Mouse (Mus musculus) thymus, postnatal 10 days (tissue): Measurements from ENCODE around the gene Pttg1.

Experiments used
- DNase-seq, 2 experiments: peaks; one replicate each; pipeline ENCODE4 v3.0.0; 2021; ENCODE audit warnings: low spot score in 2 of 2

Gene Pttg1

DNA sequence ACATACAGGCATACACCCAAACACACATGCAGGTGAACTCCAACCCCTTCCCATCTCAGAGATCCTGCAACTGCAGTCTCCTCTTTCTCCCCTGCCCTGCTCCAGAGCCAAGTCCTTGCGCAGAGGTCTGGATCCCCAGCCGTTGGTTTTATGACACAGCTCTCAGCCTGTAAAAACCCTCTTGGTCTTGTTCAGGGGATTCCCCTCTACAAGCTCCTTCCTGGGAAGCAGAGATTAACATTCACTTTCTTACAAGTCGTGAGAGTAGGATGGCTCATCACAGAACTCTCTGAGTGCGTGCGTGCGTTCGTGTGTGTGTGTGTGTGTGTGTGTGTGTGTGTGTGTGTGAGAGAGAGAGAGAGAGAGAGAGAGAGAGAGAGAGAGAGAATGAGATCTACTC, 15.8 kb downstream of the Pttg1 start:
- DNase-seq, result no peak

DNA sequence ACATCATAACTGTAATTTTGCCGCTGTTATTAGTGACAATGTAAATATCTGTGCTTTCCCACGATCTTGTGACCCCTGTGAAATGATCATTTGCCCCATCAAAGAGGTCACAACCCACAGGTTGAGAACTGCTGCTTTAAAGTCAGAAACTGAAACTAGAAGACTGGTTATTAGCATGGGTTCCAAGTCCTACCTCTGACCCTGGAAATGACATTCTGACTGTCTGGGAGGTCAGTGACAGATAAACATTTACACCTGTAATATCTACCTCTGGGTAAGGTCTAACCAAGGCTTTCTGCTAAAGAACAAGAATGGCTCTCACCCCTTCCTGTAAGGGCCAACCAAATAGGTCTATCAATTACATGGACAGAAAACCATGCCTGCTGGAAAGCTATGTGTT, 17.2 kb downstream of the Pttg1 start:
- DNase-seq, result no peak

DNA sequence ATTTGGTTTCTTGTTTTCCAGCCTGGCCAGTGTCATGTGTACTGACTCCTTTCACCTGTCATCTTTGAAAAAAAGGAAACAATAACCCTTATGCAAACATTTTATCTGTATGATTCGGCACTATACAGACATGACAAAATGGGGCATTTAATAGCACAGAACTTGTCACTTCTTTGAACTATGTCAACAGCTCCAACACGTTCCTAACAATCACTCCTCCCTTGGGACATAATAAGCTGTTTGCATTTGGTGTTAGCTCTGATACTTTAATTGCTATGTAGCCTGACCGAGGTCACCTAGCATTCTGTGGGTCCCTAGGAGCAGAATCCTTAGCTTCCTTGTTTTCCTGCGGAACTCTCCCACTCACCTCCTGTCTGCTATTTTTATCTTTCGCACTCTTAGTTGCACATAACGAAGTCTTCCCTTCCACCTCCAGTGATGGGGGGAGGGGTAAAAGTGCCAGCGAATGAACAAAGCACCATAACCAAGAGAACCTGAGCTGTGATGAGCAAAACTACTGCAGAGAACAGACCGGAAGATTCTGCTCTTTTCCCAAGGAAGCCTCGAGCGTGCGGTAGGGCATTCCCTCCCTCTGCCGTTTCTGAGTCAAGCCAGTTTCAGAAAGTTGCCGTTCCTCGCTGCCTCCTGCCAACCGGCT, 21.8 kb downstream of the Pttg1 start:
- no peak for DNase-seq

DNA sequence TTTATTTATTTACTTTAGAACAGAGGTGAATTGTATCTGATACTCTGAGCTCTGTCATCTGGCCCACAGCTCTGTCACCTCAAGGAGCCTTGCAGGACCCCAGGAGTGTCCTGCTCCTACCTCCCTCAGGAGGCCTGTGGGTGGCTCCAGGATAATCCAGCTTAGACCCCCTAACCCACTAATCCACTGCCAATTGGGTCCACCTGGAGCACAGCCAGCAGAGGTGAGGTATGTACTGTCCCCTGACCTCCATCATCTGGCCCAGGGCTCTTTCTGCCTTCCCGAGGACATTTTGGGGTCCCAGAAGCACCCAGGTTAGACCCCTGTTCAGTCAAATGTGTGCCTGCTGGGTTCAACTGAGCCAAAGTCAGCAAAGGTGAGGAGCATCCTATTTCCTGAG, 25.9 kb downstream of the Pttg1 start:
- no peak for DNase-seq

DNA sequence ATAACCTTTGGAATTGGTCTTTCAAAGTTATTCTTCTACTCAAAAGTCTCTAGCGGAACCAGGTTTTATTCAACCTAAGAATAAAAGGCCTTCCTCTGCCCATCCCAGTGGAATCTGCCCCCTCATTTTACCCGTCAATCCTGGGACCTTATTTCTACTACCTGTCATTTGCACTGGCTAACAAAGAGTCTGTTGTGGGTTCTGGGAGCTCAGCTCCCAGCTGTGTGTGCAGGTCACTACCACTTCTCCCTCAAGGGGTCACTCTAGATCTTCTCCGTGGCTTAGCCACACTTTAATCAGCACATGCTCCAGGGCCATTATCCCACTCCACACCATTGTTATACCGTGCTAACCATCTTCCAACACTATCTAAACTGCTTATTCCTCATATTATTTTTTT, 26.8 kb downstream of the Pttg1 start:
- DNase-seq, result no peak

DNA sequence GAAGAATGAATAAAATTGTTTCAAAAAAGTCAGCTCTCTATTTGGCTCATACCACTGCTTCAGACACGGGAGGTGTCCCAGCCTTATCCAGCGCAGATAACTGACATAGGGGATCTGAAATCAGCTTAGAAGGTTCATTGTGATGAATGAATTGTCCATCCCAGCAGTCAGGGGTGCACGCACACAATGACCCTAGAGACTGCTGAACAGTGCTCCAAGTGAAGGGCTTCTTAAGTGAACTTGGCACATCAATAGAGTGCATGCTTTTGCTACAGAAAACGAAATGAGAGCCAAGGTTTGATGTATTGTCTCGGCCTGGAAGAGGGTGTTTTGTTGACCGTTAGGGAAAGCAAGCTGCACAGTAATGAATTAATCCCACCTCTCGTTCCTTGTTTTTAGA, 29.4 kb downstream of the Pttg1 start:
- DNase-seq, result no peak

DNA sequence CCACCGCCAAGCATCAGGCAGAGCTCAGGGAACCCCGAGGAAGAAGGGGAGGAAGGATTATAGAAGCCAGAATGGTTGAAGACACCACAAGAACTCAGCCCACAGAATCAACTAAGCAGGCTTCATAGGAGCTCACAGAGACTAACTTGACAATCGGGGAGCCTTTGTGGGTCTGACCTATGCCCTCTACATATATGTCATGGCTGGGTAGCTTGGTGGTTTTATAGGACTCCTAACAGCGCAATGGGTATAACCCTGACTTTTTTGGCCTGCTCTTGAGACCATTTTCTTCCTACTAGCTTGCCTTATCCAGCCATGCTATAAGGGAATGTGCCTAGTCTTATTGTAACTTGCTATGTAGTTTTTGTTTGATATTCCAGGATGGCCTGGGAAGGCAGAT, 29.8 kb downstream of the Pttg1 start:
- DNase-seq, result no peak

DNA sequence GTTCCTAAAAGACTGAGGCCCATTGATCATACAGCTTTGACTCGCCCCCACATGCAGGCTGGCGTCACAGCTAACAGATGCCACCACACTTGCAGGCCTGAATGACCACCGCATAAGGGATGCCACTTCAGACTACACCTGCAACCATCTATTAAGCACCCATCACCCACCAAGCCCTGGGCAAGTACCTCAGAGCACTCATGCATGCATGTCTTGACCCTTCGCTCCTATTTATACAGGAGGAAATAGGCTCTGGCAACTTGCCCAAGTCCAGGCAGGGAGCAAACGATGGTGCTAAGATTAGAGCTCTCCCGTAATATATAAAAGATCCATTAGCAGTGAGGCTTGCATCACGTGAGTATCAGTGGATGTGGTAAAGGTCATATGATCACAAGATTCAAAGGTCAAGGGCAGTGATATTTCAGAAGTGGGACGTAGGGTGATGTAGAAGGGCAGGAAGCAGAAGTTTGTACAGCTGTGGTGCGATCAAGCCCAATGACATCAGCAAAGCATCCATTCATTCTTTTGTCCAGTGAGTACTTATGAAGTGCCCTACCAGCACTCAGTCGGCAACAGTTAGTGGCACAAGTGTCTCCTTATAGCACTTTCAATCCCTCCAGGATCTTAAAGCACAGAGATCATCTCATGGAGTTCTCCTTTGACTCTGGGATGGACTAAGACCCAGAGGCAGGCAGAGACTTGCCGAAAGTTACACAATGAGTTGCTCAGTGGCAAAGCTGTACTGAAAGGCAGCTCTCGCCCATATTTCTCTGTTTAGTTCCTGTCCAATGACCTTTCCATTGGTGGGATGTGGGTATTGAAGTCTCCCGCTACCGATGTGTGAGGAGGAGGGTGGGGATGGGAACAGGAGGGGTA, 30.7 kb downstream of the Pttg1 start:
- no peak for DNase-seq

DNA sequence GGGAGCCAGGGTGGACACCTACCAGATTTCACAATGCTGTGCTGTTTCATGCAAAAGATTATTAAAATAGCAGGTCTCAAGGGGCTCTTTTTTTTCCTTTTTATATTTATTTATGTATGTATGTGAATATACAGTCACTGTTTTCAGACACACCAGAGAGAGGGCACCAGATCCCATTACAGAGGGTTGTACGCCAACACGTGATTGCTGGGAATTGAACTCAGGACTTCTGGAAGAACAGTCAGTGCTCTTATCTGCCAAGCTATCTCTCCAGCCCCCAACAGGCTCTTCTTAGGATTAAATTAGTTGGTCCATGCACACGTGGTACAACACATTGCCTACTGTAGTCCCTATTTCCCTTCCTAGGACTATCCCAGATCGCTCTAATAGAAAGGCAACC, 32.7 kb downstream of the Pttg1 start:
- DNase-seq, result no peak

DNA sequence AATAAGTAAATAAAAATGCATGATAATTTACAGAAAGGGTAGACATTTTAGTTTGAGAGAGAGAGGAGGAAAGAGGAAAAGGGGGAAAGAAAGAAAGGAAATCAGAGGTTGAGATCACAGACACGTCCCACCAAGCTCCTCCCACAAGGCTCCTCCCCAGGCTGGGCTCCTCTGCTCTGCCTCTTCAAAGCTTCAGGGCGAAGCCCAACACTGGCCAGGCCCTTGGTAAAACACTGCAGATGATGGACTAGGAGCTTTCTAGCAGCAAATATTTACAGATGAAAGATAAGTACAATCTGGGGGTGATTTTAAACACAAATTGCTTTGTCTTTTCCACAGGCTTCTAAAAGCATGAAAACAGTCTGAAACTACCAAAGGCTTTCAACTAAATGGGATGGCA, 33.3 kb downstream of the Pttg1 start:
- DNase-seq, result no peak

DNA sequence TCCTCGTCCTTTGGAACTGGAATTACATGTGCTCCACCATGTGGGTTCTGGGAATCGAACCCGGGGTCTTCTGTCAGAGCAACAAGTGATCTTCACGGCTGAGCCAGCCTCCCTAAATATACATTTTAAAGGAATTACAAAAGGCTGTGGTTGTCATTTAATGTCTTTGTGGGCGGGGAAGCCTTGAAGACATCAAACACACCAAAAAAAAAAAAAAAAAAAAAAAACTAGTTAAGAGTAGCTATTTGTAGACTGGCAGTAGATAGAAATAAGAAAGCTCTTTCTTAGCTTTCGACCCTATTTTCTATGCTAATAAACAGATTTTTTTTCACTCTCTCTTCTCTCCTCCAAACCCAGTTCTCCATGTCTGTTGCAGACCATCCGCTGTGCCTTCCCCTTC, 36.9 kb downstream of the Pttg1 start:
- DNase-seq, result no peak

DNA sequence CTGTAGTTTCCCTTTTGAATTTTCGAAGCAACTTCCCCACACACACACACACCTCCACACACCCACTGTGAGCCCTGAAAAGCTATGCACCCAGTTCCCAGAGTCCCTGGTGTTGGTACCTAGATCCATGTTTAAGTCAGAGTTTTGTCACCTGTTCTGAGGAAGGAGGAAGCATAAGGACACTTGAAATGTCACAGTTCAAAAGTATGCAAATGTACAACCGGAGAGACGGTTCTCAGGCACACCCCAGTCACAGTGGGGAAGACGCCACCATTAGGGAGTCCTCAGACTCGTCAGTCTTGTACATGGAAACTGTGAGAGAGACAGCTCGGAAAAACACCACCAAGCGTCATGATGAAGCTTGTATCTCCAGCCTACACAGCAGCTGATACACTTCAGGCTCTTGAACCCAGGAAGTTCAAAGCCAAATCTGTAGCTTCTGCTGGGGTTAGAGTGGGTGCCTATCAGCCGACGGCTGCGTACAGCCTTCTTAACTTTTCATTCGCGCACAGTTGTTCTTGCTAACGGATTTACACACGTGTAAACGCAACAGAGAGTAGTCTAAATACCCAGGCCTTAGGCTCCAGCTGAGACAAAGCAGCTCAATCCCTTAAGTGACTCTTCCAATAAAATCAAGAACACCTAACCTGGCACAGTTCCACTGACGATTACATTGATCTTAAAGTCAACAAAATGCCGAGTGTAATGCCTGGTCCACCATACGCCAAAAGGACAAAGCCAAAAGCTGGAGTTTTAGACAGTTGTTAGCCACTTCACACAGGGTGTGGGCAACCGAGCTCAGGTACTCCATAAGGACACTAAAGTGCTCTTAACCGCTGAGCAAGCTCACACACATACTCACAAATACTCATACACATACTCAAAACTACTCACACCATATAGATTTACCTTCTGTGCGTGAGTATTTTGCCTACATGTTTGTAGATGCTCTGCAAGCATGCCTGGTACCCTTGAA, 37.6 kb downstream of the Pttg1 start:
- DNase-seq, result no peak

DNA sequence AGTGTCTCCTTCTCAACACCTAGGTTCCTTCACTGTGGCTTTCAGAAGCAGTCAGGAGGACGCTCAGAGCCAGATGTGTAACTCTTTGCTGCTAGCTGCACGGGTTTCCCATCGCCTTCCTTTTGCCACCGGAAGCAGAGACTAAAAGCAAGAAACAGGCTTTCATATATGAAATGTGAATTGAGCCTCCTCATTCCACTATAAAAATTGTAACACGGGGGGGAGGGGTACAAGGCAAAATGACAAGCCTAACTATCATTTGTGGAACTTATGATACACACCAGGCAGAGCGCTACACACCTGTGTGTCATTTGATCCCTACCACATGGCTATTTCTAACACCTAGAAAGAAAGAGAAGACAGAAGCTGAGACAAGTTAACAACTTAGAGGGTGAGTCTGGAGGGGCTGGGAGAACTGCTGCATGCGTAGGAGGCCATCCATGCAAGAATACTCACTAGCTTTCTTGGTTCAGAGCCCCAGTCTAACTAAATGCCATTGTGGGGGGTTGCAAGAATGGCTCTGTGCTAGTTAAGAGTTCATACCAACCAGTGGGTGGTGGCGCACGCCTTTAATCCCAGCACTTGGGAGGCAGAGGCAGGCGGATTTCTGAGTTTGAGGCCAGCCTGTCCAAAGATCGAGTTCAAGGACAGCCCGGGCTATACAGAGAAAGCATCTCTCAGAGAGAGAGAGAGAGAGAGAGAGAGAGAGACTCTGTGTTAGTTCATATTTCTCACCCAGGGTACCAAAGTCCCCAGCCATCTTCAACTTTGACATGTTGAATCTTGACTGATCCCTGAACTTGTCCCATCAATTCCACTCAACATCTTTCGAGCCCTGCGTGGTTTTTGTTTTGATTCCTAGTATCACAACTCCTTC, 38.8 kb downstream of the Pttg1 start:
- no peak for DNase-seq

DNA sequence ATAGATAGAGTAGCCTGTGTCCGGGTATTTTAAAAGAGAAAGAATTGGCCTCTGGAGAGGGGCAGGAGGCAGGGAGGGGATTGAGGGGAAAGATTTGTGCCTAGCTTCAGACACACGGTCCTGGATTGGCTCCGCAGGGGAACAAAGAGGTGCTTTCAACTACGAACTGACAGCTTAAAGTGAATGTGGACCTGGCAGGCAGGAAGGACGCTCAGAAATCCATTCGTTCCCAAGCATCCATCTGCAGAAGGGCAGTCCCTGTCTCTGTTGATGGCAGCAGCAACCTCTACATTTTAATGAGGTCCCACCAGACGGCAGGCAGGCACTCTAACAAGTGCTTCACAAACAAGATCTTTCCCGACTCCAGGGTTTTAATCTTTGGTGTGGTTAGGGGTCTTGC, 40.3 kb downstream of the Pttg1 start:
- no peak for DNase-seq

DNA sequence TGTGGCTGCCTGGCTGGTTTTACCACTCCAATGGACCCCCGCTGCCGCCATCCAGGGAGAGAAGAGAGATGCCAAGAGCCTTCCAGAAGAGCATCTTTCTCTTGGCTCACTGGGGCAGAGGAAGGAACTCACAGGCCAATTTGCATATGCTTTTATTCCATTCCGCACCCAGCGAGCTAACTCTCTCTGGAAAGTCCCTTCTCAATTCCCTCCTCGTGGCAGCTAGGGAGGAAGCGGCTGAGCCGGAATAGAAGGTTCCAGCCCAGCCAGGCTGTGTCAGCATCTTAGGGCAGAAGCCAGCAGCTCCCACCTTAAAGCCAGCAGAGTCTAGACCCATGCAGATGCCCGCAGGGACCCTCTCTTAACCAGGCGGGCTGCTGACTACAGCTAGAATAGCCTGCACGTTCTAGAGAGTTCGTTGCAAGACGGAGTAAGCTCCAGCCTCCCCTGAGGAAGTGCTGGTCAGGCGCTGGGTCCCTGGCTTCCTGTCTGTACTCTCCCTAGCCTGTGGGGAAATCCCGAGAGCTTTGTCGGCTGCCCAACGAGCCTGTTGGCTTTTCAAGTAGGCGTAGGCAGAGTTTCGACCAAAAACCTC, 40.9 kb downstream of the Pttg1 start:
- DNase-seq, result no peak

DNA sequence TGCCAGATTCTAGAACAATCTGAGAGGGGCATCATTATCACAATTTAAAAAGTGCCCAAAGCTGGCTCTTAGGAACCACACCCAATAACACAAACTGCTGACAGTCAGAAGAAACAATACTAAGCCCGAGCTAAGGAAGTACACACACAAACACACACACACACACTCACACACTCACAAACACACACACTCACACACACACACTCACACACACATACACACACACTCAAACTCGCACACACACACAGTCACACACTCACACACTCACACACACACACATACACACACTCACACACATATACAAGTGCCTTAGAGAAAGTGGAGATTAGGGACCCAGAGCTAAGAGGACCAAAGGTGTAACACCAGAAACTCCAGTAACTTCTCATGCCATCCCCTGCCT, 42.5 kb downstream of the Pttg1 start:
- no peak for DNase-seq

DNA sequence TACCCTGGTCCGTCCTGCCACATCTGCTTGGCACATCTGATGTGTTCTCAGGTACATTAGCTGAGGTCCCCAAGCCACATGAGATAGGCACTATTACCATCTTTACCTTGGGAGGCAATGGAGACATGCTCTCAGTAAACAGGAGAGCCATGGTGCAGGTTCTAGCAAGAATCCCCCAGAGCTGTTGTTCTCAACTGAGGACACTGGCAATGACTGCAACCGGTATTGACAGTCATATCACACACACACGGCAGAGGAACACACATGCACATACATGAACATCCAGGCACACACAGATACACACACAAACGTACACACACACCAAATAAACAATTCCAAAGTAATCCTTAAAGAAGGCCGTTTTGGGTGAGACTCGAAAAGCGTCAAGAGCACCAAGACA, 45.1 kb downstream of the Pttg1 start:
- DNase-seq, result no peak

DNA sequence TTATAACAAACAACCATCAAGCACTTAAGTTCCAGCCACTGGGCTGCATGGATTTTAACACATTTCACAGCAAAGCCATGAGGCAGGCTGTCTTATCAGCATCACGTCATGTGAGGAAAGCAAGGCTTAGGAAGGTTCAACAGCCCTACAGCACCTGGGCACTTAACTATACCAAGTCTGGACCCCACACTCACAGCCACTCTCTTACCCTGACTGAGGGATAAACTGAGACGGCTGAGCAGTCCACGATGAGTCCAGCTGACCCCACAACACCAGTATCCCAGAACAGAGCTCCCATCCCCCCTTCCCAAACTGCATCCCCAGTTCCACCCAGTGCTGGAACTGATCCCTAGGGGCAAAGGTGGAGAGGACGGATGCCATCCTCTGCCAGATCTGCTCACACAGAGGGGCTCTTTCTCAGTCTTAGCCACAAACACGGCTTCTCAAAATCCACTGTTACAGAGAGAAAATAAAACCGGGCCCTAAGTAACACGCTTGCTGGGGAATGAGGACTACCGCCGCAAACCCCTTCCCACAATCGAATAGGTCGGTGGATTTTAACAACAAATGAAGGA, 46.1 kb downstream of the Pttg1 start:
- no peak for DNase-seq

DNA sequence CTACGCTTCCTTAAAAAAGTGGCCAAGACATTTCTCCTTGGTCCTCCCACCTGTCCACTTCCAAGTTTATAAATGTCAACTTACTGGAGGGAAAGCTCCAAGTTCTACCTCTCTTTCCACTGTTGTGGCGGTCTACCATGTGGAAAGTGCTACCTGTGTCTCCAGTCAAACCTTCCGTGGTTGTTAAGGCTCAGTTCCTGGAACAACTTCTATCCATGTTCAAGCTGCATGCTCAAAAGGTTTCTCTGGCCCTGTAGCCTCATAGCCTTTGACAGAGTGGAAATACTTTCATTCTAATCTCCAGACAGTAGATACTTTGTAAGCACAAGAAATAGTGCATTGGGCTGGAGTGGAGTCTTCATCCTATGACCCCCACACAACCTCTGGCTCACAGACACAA, 46.6 kb downstream of the Pttg1 start:
- no peak for DNase-seq

DNA sequence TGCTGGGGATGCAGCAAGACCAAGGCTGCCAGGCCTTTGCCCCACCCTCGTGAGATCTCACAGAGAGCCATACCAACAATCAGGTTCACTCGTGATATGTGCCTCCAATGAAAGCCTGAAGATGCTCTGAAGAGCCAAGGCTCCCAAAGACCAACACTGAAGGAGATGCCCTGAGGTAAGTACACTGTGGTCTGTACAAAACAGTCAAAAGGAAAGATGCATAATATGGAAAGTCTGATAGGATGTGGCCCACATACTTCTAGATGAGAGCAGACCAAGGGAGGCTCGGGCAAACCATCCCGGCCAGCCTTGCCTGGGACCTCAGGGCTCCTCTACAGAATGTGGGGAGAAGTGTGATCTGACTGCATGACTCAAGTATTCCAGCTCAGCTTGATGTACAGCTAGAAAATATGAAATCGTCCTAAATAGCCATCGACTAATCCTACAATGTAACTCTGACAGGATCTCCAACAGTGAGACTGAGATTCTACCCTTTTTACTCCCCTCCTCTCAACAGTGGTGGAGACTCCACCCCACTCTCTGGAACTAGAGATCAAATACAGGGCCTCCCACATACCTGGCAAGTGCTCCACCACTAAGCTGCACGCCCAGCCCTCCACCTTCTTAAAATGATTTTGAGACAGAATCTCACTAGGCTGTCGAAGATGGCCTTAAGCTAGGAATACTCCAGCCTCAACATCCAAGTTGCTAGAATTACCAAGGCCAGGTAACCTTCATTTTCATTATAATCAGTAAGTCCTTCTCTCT, 48.8 kb downstream of the Pttg1 start:
- no peak for DNase-seq
